Mouse (Mus musculus) embryonic fibroblast, embryonic 13.5 days (primary cell): ENCODE measurements around the gene Noct.

Experiments used
- CTCF ChIP-seq: IDR thresholded peaks from 2 replicates; pipeline ENCODE4 v1.5.1; 2011; ENCODE audit warnings: mild to moderate bottlenecking, control low read depth, low read length, moderate library complexity, borderline replicate concordance; ENCODE audit not compliant: insufficient read depth
- POLR2A ChIP-seq: IDR thresholded peaks from 2 replicates; pipeline ENCODE4 v1.6.1; 2011; ENCODE audit warnings: low read depth, mild to moderate bottlenecking, control low read depth, low read length, moderate library complexity

GRCm38 (mm10) chr3:51225979-51226378 lies 1.7 kb downstream of the Noct start:
- TF ChIP-seq CTCF (no peak), POLR2A (no peak)
